In genomic region chr7:126383565-126383964, GRCm38 (mm10) we compare ENCODE assay signal across 39 mouse cellular contexts. TPM values are rescaled to one million over a fixed set of nuclear protein-coding genes. Genes with fewer than 3 reads are reported as not detected.
"Had no signal": no experiment of that assay in that cellular context is flagged by ENCODE, and none has a peak within 500 bp of the region (broad histone marks: within the 10 kb centered on the region; RNA-seq: fewer than 3 reads in every experiment).

No protein-coding gene starts in this region.

- H3K9me3 ChIP-seq: limb, embryonic 10.5 days; limb, embryonic 12.5 days; limb, embryonic 13.5 days; limb, embryonic 15.5 days; liver, embryonic 12.5 days; liver, embryonic 13.5 days; liver, embryonic 15.5 days; lung, embryonic 15.5 days; megakaryocyte, embryonic 14.5 days; midbrain, embryonic 10.5 days; midbrain, embryonic 12.5 days; midbrain, embryonic 13.5 days; midbrain, embryonic 15.5 days; neural tube, embryonic 12.5 days had no signal

- H3K27ac ChIP-seq: limb, embryonic 10.5 days; limb, embryonic 12.5 days; limb, embryonic 13.5 days; limb, embryonic 15.5 days; liver, embryonic 12.5 days; liver, embryonic 13.5 days; liver, embryonic 14.5 days; liver, embryonic 15.5 days; lung, embryonic 15.5 days; macrophage; midbrain, embryonic 10.5 days; midbrain, embryonic 12.5 days; midbrain, embryonic 13.5 days; midbrain, embryonic 15.5 days; neural tube, embryonic 12.5 days had no signal

- H3K9ac ChIP-seq: limb, embryonic 13.5 days; limb, embryonic 15.5 days; liver, embryonic 12.5 days; liver, embryonic 13.5 days; liver, embryonic 14.5 days; liver, embryonic 15.5 days; liver, postnatal 0 days; lung, embryonic 14.5 days; lung, embryonic 15.5 days; midbrain, embryonic 12.5 days; midbrain, embryonic 13.5 days; midbrain, embryonic 15.5 days; neural tube, embryonic 12.5 days had no signal

- DNase-seq: left cerebral cortex, postnatal 4 days; liver; liver, embryonic 13.5 days; liver, postnatal 0 days; lung, adult 18-20 months; lung, adult 2 months; lung, embryonic 14.5 days; lung, postnatal 10 days; lung, postnatal 14 days; lung, postnatal 36 days; midbrain, embryonic 14.5 days had no signal

- H3K4me3 ChIP-seq: limb, embryonic 10.5 days; limb, embryonic 12.5 days; limb, embryonic 13.5 days; limb, embryonic 15.5 days; liver, embryonic 12.5 days; liver, embryonic 13.5 days; liver, embryonic 15.5 days; lung, embryonic 15.5 days; megakaryocyte, embryonic 14.5 days; midbrain, embryonic 10.5 days; midbrain, embryonic 12.5 days; midbrain, embryonic 13.5 days; midbrain, embryonic 15.5 days; myocyte; neural tube, embryonic 12.5 days had no signal

- H3K27me3 ChIP-seq: limb, embryonic 12.5 days; limb, embryonic 13.5 days; limb, embryonic 15.5 days; liver, embryonic 12.5 days; liver, embryonic 13.5 days; liver, embryonic 15.5 days; lung, embryonic 15.5 days; midbrain, embryonic 12.5 days; midbrain, embryonic 13.5 days; midbrain, embryonic 15.5 days; neural tube, embryonic 12.5 days had no signal

- H3K4me1 ChIP-seq: limb, embryonic 10.5 days; limb, embryonic 12.5 days; limb, embryonic 13.5 days; limb, embryonic 15.5 days; midbrain, embryonic 10.5 days; midbrain, embryonic 12.5 days; midbrain, embryonic 13.5 days; neural tube, embryonic 12.5 days had no signal

RNA-seq across cellular contexts. Expression of gene Lat, which starts 14.2 kb away (rescaled TPM):
- total RNA-seq: midbrain, postnatal 0 days had no signal

RNA-seq across cellular contexts. Expression of gene Cd19, which starts 31.1 kb away (rescaled TPM):
- total RNA-seq: left cerebral cortex, adult 8-10 months; left cerebral cortex, postnatal 10 days; left cerebral cortex, postnatal 14 days; left cerebral cortex, postnatal 25 days; left cerebral cortex, postnatal 36 days; megakaryocyte progenitor cell, adult 5-6 weeks; midbrain, postnatal 0 days had no signal
- polyA plus RNA-seq: limb, embryonic 10.5 days; limb, embryonic 11.5 days; limb, embryonic 12.5 days; limb, embryonic 13.5 days; liver, embryonic 11.5 days; liver, embryonic 12.5 days; lung, embryonic 14.5 days; lung, embryonic 15.5 days; midbrain, embryonic 11.5 days; midbrain, embryonic 12.5 days; midbrain, embryonic 13.5 days; midbrain, embryonic 14.5 days; midbrain, embryonic 15.5 days; midbrain, embryonic 16.5 days; neural tube, embryonic 11.5 days; neural tube, embryonic 12.5 days had no signal
